Mouse (Mus musculus): ENCODE measurements around the gene Parn.

DNA sequence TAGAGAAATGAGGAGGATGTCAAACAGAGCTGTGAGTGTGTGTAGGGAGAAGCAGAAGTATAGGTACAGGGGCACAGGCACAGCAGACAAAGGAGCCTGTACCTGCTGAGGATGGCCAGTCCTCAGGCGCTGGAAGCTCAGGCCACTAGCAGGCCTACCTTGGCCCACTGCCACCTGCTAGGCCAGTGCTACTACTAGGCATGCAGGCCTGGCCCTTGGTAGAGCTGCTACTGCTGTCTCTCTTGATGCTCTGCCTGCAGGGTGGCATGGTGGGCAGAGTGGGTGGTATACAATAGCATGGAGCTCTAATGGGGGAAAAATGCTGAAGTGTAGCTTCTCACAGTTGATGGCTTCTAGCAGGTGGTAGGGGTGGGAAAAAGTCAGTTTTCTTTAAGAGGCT is 88.0 kb downstream of the Parn start:
- TF ChIP-seq CTCF (IDR thresholded peaks at IDR 0.05 in 2 of 3, conservative IDR thresholded peaks at IDR 0.05 in 1 of 3; ENCODE audit: control insufficient read depth in 1 of 3, insufficient read depth in 1 of 3, low read depth in 2 of 3, low read length in 3 of 3, poor library complexity in 1 of 3, severe bottlenecking in 1 of 3) (no peak), GATA1 (IDR thresholded peaks at IDR 0.05; ENCODE audit: low read depth, low read length) (no peak), SMC3 (IDR thresholded peaks at IDR 0.05; ENCODE audit: low read depth, low read length) (no peak), MYC (IDR thresholded peaks at IDR 0.05; ENCODE audit: low read depth, low read length) (no peak), UBTF (IDR thresholded peaks at IDR 0.05; ENCODE audit: borderline replicate concordance, insufficient read depth, low read depth, low read length) (no peak), POLR2A (IDR thresholded peaks at IDR 0.05; ENCODE audit: control insufficient read depth in 1 of 2, insufficient read depth in 1 of 2, low read depth in 1 of 2, low read length in 2 of 2, poor library complexity in 1 of 2) (no peak), EP300 (IDR thresholded peaks at IDR 0.05; ENCODE audit: low read depth in 1 of 2, low read length in 2 of 2) (no peak), MYB (IDR thresholded peaks at IDR 0.05; ENCODE audit: low read depth, low read length) (no peak)

Data from MEL (cell line).